Mouse (Mus musculus) embryonic fibroblast, embryonic 13.5 days (primary cell): Measurements from ENCODE around the gene Yy1.

Experiments
- CTCF ChIP-seq: IDR thresholded peaks from 2 replicates; pipeline ENCODE4 v1.5.1; 2011; ENCODE audit warnings: mild to moderate bottlenecking, control low read depth, low read length, moderate library complexity, borderline replicate concordance; ENCODE audit not compliant: insufficient read depth
- POLR2A ChIP-seq: IDR thresholded peaks from 2 replicates; pipeline ENCODE4 v1.6.1; 2011; ENCODE audit warnings: low read depth, mild to moderate bottlenecking, control low read depth, low read length, moderate library complexity

GRCm38 (mm10) chr12:108765751-108766221 is 27.0 kb upstream of the Yy1 start:
- TF ChIP-seq CTCF (no peak), POLR2A (peak; percentile 58)
